Mouse (Mus musculus) forebrain, embryonic 14.5 days (tissue): ENCODE measurements at regions not wholly inside any gene's neighbourhood (a gene's known extent, or its start where the extent isn't known, plus 50 kb on each side); places are given as distances from the start of the nearest gene placed in this dataset.

Experiments
- ATAC-seq: fragments of 200-750 bp; cut with Nextera tagmentation; 2 replicates; pipeline ENCODE4 v1.8.0; 2017; ENCODE audit warnings: mild to moderate bottlenecking, moderate library complexity
- DNase-seq: peaks from one replicate; pipeline ENCODE4 v3.0.0-alpha.2; 2015; ENCODE audit warnings: low spot score
- H3K27ac ChIP-seq: fragments of 300-500 bp; sonication (generic); 2 replicates; pipeline ENCODE4 v1.5.1; 2014; ENCODE audit warnings: low read depth, mild to moderate bottlenecking, control low read depth, low read length, moderate library complexity
- H3K27me3 ChIP-seq: fragments of 300-500 bp; sonication (generic); replicated peaks from 2 replicates; pipeline ENCODE4 v1.6.1; 2014; ENCODE audit warnings: low read length, control low read depth, mixed read lengths; ENCODE audit not compliant: control insufficient read depth, insufficient read depth
- H3K36me3 ChIP-seq: fragments of 300-500 bp; sonication (generic); 2 replicates; pipeline ENCODE4 v1.6.1; 2014; ENCODE audit warnings: low read length, control low read depth; ENCODE audit not compliant: control insufficient read depth, insufficient read depth
- H3K4me1 ChIP-seq: fragments of 300-500 bp; sonication (generic); 2 replicates; pipeline ENCODE4 v1.6.1; 2014; ENCODE audit warnings: antibody characterized with exemption, low read length, control low read depth; ENCODE audit not compliant: control insufficient read depth, insufficient read depth
- H3K4me2 ChIP-seq: fragments of 300-500 bp; sonication (generic); 2 replicates; pipeline ENCODE4 v1.6.1; 2014; ENCODE audit warnings: mild to moderate bottlenecking, control low read depth, low read length
- H3K4me3 ChIP-seq: fragments of 300-500 bp; sonication (generic); 2 replicates; pipeline ENCODE4 v1.5.1; 2014; ENCODE audit warnings: low read depth, low read length, control low read depth
- H3K9ac ChIP-seq: fragments of 300-500 bp; sonication (generic); 2 replicates; pipeline ENCODE4 v1.6.1; 2014; ENCODE audit warnings: mild to moderate bottlenecking, low read length, control low read depth, moderate library complexity
- H3K9me3 ChIP-seq: fragments of 300-500 bp; sonication (generic); replicated peaks from 2 replicates; pipeline ENCODE4 v1.6.1; 2016; ENCODE audit warnings: low read length, control low read depth, mixed read lengths; ENCODE audit not compliant: control insufficient read depth
- WGBS: fragments of 180-500 bp; shearing (Covaris S2); extraction: QIAGEN DNeasy Blood & Tissue Kit; methylation state at CpG from one replicate; pipeline ENCODE4 v1.1.7; 2014; 5-methylcytosine and 5-hydroxymethylcytosine counted together

GRCm38 (mm10) chr7:125188986-125189385 lies 255.5 kb upstream of the Kdm8 start:
- WGBS, result 84% methylated on average over 5 of the region's 5 CpGs
- H3K9ac ChIP-seq, result no peak overlapping the region
- H3K4me3 ChIP-seq, result no peak overlapping the region
- no peak for ATAC-seq
- H3K4me2 ChIP-seq, result no peak overlapping the region
- no peaks in the 10 kb centered on the region for H3K36me3 ChIP-seq
- no peak overlapping the region for H3K27ac ChIP-seq
- no peaks in the 10 kb centered on the region for H3K9me3 ChIP-seq
- no peaks in the 10 kb centered on the region for H3K4me1 ChIP-seq
- H3K27me3 ChIP-seq, result no peaks in the 10 kb centered on the region; the same call in 1 of the 2 replicates
- DNase-seq, result no peak

GRCm38 (mm10) chr7:125190067-125190466 lies 254.4 kb upstream of the Kdm8 start:
- WGBS, result 85% methylated on average over 6 of the region's 6 CpGs
- Histone ChIP-seq H3K9me3 (no peaks in the 10 kb centered on the region), H3K4me2 (no peak overlapping the region)

DNA sequence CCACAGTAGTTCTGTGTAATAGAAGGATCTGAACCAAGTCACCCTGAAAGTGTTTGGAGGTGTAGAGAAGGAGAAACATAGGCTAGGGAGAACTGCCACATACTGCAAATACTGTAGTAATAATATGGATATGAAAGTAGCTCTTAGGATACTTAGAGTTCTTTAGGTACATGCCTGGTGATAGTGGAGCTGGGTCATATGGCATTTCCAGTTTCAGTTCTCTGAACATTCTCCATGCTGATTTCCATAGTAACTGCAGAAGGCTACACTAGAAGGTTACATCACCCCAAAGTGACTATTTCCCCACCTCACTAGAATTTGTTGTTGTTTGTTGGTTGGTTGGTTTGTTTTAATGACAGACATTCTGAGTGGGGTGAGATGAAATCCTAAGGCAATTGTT lies 253.2 kb upstream of the Kdm8 start:
- Histone ChIP-seq H3K27me3 (no peaks in the 10 kb centered on the region), H3K9me3 (no peaks in the 10 kb centered on the region), H3K36me3 (no peaks in the 10 kb centered on the region), H3K4me2 (no peak overlapping the region), H3K4me1 (no peaks in the 10 kb centered on the region), H3K27ac (no peak overlapping the region), H3K4me3 (no peak overlapping the region), H3K9ac (no peak overlapping the region)
- DNase-seq (no peak), ATAC-seq (no peak)

More at GRCm38 (mm10) chr7:125190067-125190466, 254.4 kb upstream of the Kdm8 start:
- Histone ChIP-seq H3K9ac (no peak overlapping the region), H3K4me1 (no peaks in the 10 kb centered on the region), H3K4me3 (no peak overlapping the region), H3K27me3 (no peaks in the 10 kb centered on the region; the same call in 1 of the 2 replicates), H3K36me3 (no peaks in the 10 kb centered on the region), H3K27ac (no peak overlapping the region)
- no peak for DNase-seq
- no peak for ATAC-seq

- Histone ChIP-seq H3K4me2 (no peak overlapping the region), H3K36me3 (no peaks in the 10 kb centered on the region), H3K27me3 (no peaks in the 10 kb centered on the region), H3K4me1 (no peaks in the 10 kb centered on the region), H3K27ac (no peak overlapping the region), H3K9ac (no peak overlapping the region), H3K4me3 (no peak overlapping the region), H3K9me3 (no peaks in the 10 kb centered on the region)
- ATAC-seq (no peak), DNase-seq (no peak)
- WGBS, result 83% methylated on average over 6 of the region's 6 CpGs
Observed at GRCm38 (mm10) chr7:125211346-125211973, 233.0 kb upstream of the Kdm8 start.

DNA sequence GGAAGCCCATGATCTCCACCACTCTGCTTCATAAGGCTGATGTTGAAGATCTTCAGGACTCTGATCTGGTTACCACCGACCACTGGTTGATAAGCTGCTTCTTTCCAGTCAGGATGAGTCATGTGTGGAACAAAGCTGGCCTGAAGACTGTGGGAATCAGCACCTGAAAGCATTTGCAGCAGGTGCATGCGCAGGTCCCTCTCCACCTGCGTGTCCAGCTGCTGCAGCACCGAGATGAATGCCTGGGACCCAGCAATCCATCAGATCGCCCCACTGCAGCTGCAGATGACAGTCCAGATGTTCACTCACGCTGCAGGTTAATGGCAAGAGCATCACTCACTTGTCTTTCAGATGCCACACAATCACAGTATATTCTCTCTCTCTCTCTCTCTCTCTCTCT lies 230.4 kb upstream of the Kdm8 start:
- no peaks in the 10 kb centered on the region for H3K36me3 ChIP-seq
- H3K9me3 ChIP-seq, result no peaks in the 10 kb centered on the region
- H3K9ac ChIP-seq, result no peak overlapping the region
- no peak overlapping the region for H3K4me3 ChIP-seq
- 88% methylated on average over 6 of the region's 6 CpGs for WGBS
- DNase-seq, result no peak
- H3K4me2 ChIP-seq, result no peak overlapping the region
- no peak overlapping the region for H3K27ac ChIP-seq
- no peaks in the 10 kb centered on the region for H3K27me3 ChIP-seq
- no peak for ATAC-seq
- no peaks in the 10 kb centered on the region for H3K4me1 ChIP-seq

DNA sequence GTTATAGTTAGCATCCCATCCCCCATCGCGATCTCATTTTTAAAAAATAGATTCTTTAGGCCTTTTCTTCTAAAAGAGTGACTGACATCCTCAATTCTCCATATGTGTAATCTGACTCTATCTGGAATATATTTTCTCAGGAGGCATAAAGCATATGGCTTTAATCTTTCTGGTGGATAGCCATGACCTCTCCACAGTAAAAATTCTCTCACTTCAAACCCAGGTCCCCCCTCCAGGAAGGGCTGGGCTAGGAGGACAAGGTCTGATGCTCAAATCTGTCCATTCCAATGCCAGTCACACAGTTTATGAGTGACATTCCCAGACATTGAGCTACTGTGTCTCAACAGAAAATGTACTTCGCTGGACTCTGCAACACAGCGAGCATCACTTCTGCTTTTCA lies 226.8 kb upstream of the Kdm8 start:
- ATAC-seq, result no peak
- WGBS, result 87% methylated on average over 4 of the region's 4 CpGs
- Histone ChIP-seq H3K27me3 (no peaks in the 10 kb centered on the region), H3K27ac (no peak overlapping the region), H3K9me3 (no peaks in the 10 kb centered on the region), H3K4me2 (no peak overlapping the region), H3K9ac (no peak overlapping the region), H3K4me3 (no peak overlapping the region), H3K4me1 (no peaks in the 10 kb centered on the region), H3K36me3 (no peaks in the 10 kb centered on the region)
- DNase-seq, result no peak

DNA sequence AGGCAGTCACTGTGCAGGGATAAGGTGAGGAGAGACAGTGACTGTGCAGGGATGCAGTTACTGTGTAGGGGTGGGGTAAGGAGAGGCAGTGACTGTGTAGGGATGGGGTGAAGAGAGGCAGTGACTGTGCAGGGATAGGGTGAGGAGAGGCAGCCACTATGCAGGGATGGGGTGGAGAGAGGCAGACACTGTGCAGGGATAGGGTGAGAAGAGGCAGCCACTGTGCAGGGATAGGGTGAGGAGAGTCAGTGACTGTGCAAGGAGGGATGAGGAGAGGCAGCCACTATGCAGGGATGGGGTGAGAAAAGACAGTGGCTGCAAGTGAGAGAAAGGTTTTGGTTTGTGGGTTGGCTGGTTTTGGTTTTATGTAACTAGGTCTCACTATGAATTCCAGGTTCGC lies 221.8 kb upstream of the Kdm8 start:
- Histone ChIP-seq H3K27ac (no peak overlapping the region), H3K9ac (no peak overlapping the region), H3K4me1 (no peaks in the 10 kb centered on the region), H3K4me3 (no peak overlapping the region), H3K4me2 (no peak overlapping the region), H3K36me3 (no peaks in the 10 kb centered on the region), H3K9me3 (no peaks in the 10 kb centered on the region), H3K27me3 (no peaks in the 10 kb centered on the region)
- no peak for DNase-seq
- no peak for ATAC-seq
- WGBS, result 90% methylated on average over 1 of the region's 1 CpGs

- Histone ChIP-seq H3K9ac (no peak overlapping the region), H3K4me2 (no peak overlapping the region), H3K9me3 (no peaks in the 10 kb centered on the region), H3K4me3 (no peak overlapping the region), H3K36me3 (no peaks in the 10 kb centered on the region), H3K4me1 (no peaks in the 10 kb centered on the region), H3K27me3 (no peaks in the 10 kb centered on the region), H3K27ac (no peak overlapping the region)
- ATAC-seq, result no peak
- 34% methylated on average over 7 of the region's 7 CpGs for WGBS
- peak; percentile 33 for DNase-seq
Observed at GRCm38 (mm10) chr7:125234911-125235310, 209.6 kb upstream of the Kdm8 start.

DNA sequence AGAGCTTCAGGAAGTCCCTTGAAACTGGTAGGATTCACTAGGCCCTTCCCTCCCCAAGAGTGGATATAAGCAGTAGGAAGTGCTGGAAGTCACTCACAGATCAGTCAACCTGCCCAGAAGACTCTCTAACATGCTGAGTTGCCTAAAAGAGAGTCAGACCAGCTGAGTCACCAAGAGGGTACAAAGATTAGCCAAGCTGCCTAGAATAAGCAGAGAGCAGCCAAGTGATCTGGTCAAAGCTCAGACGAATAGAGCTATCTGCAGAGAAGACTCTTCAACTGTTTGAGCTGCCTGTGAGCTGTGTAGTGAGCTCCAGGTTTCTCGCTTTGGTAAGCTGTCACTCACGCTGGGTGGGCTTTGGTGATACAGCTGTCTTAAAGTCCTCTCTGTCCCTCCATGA lies 207.4 kb upstream of the Kdm8 start:
- H3K9ac ChIP-seq, result no peak overlapping the region
- 87% methylated on average over 3 of the region's 3 CpGs for WGBS
- no peak overlapping the region for H3K27ac ChIP-seq
- H3K4me1 ChIP-seq, result no peaks in the 10 kb centered on the region
- no peaks in the 10 kb centered on the region for H3K36me3 ChIP-seq
- ATAC-seq (no peak), DNase-seq (no peak)
- no peak overlapping the region for H3K4me2 ChIP-seq
- no peaks in the 10 kb centered on the region for H3K27me3 ChIP-seq
- no peak overlapping the region for H3K4me3 ChIP-seq
- H3K9me3 ChIP-seq, result no peaks in the 10 kb centered on the region
